Mouse (Mus musculus): ENCODE data around the gene Kng1. TPM values are rescaled to one million over a fixed set of nuclear protein-coding genes. Genes with fewer than 3 reads are reported as not detected.

Gene Kng1
- total and polyA plus RNA-seq, 2 experiments from 2014 or later: not detected

- Histone ChIP-seq H3K4me1 (ENCODE audit: insufficient read depth) (peaks cover 11% of the 10 kb centered on the region), H3K4me2 (ENCODE audit: low read depth) (no peak overlapping the region), H3K27me3 (ENCODE audit: insufficient read depth, low read length) (no peaks in the 10 kb centered on the region), H3K9me3 (ENCODE audit: low read length) (no peaks in the 10 kb centered on the region), H3K9ac (no peak overlapping the region), H3K4me3 (ENCODE audit: low read depth, low read length) (no peak overlapping the region), H3K36me3 (ENCODE audit: insufficient read depth) (peaks cover 17% of the 10 kb centered on the region), H3K27ac (ENCODE audit: low read depth, low read length) (no peak overlapping the region)
- no peak for TF ChIP-seq CTCF (IDR thresholded peaks at IDR 0.05; ENCODE audit: low read depth)
- WGBS: 78% methylated on average over 7 of the region's 7 CpGs
- no peak for DNase-seq
- no peak for ATAC-seq
Measured at GRCm38 (mm10) chr16:23106121-23106520, 48.5 kb downstream of the Kng1 start.

- peak; percentile 97 for DNase-seq
- 2% methylated on average over 71 of the region's 71 CpGs for WGBS
- H3K4me1 ChIP-seq (ENCODE audit: insufficient read depth): peaks cover 11% of the 10 kb centered on the region
- ATAC-seq: peak; percentile 91
- TF ChIP-seq CTCF (IDR thresholded peaks at IDR 0.05; ENCODE audit: low read depth): peak; percentile 47
- peak within 1 kb of the TSS; percentile 89 for H3K4me3 ChIP-seq (ENCODE audit: low read depth, low read length)
- H3K36me3 ChIP-seq (ENCODE audit: insufficient read depth): peaks cover 30% of the 10 kb centered on the region
- H3K9ac ChIP-seq: peak within 1 kb of the TSS; percentile 100
- no peaks in the 10 kb centered on the region for H3K9me3 ChIP-seq (ENCODE audit: low read length)
- H3K4me2 ChIP-seq (ENCODE audit: low read depth): peak within 1 kb of the TSS; percentile 67
- no peaks in the 10 kb centered on the region for H3K27me3 ChIP-seq (ENCODE audit: insufficient read depth, low read length)
- H3K27ac ChIP-seq (ENCODE audit: low read depth, low read length): peak within 1 kb of the TSS; percentile 99
Measured at GRCm38 (mm10) chr16:23107231-23107942, 49.7 kb downstream of the Kng1 start, which contains the start of gene Eif4a2. Gene Eif4a2, plus strand, starts transcription at chr16:23107444.

GRCm38 (mm10) chr16:23107946-23108759 lies 50.5 kb downstream of the Kng1 start:
- no peaks in the 10 kb centered on the region for H3K9me3 ChIP-seq (ENCODE audit: low read length)
- peaks cover 11% of the 10 kb centered on the region for H3K4me1 ChIP-seq (ENCODE audit: insufficient read depth)
- peak overlapping the region; percentile 99 for H3K27ac ChIP-seq (ENCODE audit: low read depth, low read length)
- H3K4me2 ChIP-seq (ENCODE audit: low read depth): peak overlapping the region; percentile 67
- no peak for TF ChIP-seq CTCF (IDR thresholded peaks at IDR 0.05; ENCODE audit: low read depth)
- peak overlapping the region; percentile 89 for H3K4me3 ChIP-seq (ENCODE audit: low read depth, low read length)
- H3K27me3 ChIP-seq (ENCODE audit: insufficient read depth, low read length): no peaks in the 10 kb centered on the region
- DNase-seq (peak; percentile 94), ATAC-seq (peak; percentile 93)
- H3K36me3 ChIP-seq (ENCODE audit: insufficient read depth): peaks cover 38% of the 10 kb centered on the region
- WGBS: under 1% methylated on average over 52 of the region's 52 CpGs
- H3K9ac ChIP-seq: peak overlapping the region; percentile 100

GRCm38 (mm10) chr16:23108943-23109342 lies 51.3 kb downstream of the Kng1 start:
- Histone ChIP-seq H3K4me1 (ENCODE audit: insufficient read depth) (peaks cover 11% of the 10 kb centered on the region), H3K27me3 (ENCODE audit: insufficient read depth, low read length) (no peaks in the 10 kb centered on the region), H3K36me3 (ENCODE audit: insufficient read depth) (peaks cover 41% of the 10 kb centered on the region), H3K4me3 (ENCODE audit: low read depth, low read length) (peak overlapping the region; percentile 89), H3K4me2 (ENCODE audit: low read depth) (peak overlapping the region; percentile 67), H3K9ac (peak overlapping the region; percentile 100), H3K9me3 (ENCODE audit: low read length) (no peaks in the 10 kb centered on the region), H3K27ac (ENCODE audit: low read depth, low read length) (no peak overlapping the region)
- no peak for ATAC-seq
- WGBS: 8% methylated on average over 5 of the region's 5 CpGs
- no peak for DNase-seq
- no peak for TF ChIP-seq CTCF (IDR thresholded peaks at IDR 0.05; ENCODE audit: low read depth)

- ATAC-seq (no peak), DNase-seq (no peak)
- peak overlapping the region; percentile 100 for H3K9ac ChIP-seq
- WGBS: 51% methylated on average over 5 of the region's 5 CpGs
- peak overlapping the region; percentile 67 for H3K4me2 ChIP-seq (ENCODE audit: low read depth)
- H3K4me1 ChIP-seq (ENCODE audit: insufficient read depth): peaks cover 11% of the 10 kb centered on the region
- H3K9me3 ChIP-seq (ENCODE audit: low read length): no peaks in the 10 kb centered on the region
- peak overlapping the region; percentile 89 for H3K4me3 ChIP-seq (ENCODE audit: low read depth, low read length)
- H3K27ac ChIP-seq (ENCODE audit: low read depth, low read length): no peak overlapping the region
- no peaks in the 10 kb centered on the region for H3K27me3 ChIP-seq (ENCODE audit: insufficient read depth, low read length)
- H3K36me3 ChIP-seq (ENCODE audit: insufficient read depth): peaks cover 48% of the 10 kb centered on the region
- no peak for TF ChIP-seq CTCF (IDR thresholded peaks at IDR 0.05; ENCODE audit: low read depth)
Measured at GRCm38 (mm10) chr16:23109350-23110280, 52.0 kb downstream of the Kng1 start.

GRCm38 (mm10) chr16:23112348-23112747 lies 54.7 kb downstream of the Kng1 start:
- Histone ChIP-seq H3K4me1 (ENCODE audit: insufficient read depth) (peaks cover 11% of the 10 kb centered on the region), H3K27me3 (ENCODE audit: insufficient read depth, low read length) (no peaks in the 10 kb centered on the region), H3K9ac (no peak overlapping the region), H3K36me3 (ENCODE audit: insufficient read depth) (peaks cover 55% of the 10 kb centered on the region), H3K27ac (ENCODE audit: low read depth, low read length) (no peak overlapping the region), H3K9me3 (ENCODE audit: low read length) (no peaks in the 10 kb centered on the region), H3K4me3 (ENCODE audit: low read depth, low read length) (no peak overlapping the region), H3K4me2 (ENCODE audit: low read depth) (no peak overlapping the region)
- no peak for TF ChIP-seq CTCF (IDR thresholded peaks at IDR 0.05; ENCODE audit: low read depth)
- DNase-seq: no peak
- WGBS: 76% methylated on average over 12 of the region's 12 CpGs
- ATAC-seq: no peak

Measured in forebrain, postnatal 0 days (tissue).